Mouse (Mus musculus): Measurements from ENCODE around the gene Cycs. TPM values are rescaled to one million over a fixed set of nuclear protein-coding genes. Genes with fewer than 3 reads are reported as not detected.
A peak's percentile ranks its signal among the peaks of the same experiment; 100 is the strongest.

Gene Cycs
- 219 and 245 TPM in 2 replicates for polyA plus RNA-seq (2012; ENCODE audit: insufficient read depth, insufficient read length, missing spikeins)

DNA sequence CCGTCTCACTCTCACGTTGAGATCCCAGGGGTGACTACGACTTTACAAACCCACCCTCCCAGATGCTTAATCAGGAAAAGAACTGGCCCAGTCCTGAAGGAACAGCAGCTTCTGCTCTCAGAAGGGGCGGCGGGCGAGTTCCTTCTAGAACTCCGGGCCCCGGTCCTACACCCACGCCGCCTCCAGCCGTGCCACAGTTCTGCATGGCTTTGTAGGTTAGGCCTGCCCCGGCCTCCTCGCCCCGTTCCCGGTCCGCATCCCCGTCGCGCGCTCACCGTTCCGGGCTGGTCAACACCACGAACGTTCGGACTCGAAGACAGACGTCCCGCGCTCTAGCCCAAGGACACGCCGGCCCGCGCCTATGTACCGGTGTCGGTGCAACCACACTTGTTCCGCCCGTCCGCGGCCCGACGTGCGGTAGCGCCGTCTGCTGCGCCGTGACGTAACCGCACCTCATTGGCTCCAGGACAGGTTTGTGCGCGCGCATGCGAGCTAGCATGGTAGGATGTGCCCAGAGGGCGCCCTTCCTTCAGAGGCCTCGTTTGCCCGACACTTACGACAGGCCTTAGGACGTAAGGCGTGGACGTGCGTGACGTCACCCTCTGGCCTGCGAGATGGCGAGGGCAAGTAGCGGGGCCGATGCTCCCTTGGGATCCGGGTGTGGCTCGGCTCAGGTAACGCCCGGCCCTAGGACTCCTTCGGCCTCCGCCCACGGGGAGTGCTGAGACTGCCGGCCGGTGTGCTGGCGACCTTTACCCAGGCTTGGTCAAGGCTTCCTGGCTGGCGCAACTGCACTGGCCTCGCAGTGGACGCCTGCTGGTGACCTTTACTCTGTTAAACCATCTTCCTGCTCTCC is at the start of gene Cycs:
Gene Cycs, minus strand, starts transcription at position 398 of the 856 bp plus-strand sequence.
- Histone ChIP-seq H3K4me3 (ENCODE audit: insufficient read depth, low read depth, low read length) (peak within 1 kb of the TSS; percentile 96), H3K27ac (replicated peaks; ENCODE audit: low read depth, low read length) (peak within 1 kb of the TSS; percentile 99), H3K4me1 (ENCODE audit: control insufficient read depth, insufficient read depth, insufficient read length, low read length) (no peaks in the 10 kb centered on the region)

DNA sequence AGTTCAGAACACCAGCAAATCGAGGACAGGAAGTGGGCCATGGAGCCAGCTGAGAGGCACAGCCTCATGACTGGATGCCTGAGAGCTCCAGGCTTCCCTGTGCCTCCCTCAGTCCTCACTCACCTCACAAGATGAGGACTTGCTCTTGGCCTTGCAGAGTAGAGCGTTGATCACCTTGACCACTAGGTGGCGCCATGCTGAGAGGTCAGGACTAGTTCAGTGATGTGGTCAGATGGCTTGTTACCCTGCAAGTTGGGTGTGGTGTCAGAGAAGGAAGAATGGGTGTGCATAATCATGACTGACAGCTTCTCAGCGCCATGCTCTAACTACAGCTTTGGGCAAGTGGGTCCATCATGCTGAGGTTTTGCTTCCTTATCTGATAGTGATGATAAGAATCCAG is 35.3 kb upstream of the Cycs start:
- Histone ChIP-seq H3K27ac (replicated peaks; ENCODE audit: low read depth, low read length) (no peak overlapping the region), H3K4me3 (ENCODE audit: insufficient read depth, low read depth, low read length) (no peak overlapping the region), H3K4me1 (ENCODE audit: control insufficient read depth, insufficient read depth, insufficient read length, low read length) (no peaks in the 10 kb centered on the region)

DNA sequence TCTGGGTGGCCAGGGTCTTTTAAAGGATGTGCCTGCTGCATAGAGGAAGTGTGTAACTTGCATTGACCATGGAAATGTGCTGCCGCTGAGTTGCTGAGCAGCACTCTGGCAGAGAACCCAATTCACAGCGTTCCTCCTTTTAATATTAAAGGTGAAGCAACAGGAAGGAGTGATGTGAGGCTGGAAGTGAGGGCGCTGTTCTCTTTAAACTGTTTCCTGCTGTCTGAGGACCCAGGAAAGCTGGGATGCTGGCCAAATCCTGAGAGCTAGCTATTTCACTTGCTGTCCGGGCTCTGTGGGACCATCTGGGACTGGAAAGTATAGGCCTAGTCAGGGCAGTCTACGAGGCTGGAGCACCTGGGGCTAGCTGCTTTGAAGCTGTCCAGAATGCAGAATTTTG is 32.2 kb upstream of the Cycs start:
- no peak overlapping the region for H3K27ac ChIP-seq (replicated peaks; ENCODE audit: low read depth, low read length)
- no peaks in the 10 kb centered on the region for H3K4me1 ChIP-seq (ENCODE audit: control insufficient read depth, insufficient read depth, insufficient read length, low read length)
- no peak overlapping the region for H3K4me3 ChIP-seq (ENCODE audit: insufficient read depth, low read depth, low read length)

DNA sequence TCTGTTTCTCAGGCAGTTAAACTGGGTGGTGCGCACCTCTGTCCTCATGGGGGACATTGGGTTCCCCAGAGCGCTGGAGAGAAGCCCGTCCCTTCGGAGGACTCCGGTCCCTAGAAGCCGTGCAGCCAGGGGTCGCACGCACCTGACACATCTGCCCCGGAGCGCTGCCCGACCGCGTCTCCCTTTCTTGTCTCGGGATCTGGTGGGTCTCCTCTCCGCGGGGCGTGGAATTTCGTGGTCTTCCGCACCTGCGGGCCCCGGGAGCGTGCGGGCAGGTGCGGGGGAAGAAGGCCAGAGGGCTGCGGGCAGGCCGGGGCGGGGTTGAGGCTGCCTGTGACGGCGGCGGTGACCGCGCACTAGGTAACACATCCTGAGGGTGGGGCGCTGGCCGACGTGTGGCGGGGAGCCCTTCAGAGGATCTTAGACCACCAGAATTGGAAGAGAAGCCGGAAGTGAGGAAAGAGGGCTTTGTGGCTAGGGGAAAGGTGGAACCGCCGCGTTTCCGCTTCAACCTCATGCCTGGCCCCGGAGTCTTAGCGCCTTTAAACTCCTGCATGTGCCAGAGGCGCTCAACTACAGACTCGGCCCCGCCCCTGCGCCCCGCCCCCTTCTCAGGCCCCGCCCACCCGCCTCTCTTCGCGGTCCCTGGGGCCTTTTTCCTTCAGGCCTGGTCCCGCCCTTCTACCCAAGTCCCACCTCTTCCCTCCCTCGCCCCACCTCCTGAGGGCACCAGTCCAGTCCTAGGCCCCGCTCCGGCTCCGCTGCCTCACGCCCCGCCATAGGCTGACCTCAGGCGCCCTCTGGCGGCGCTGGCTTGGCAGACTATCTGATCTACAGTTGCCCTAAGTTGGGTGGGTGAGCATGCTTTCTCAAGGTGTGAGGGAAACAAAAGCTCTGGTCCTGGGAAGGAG is 30.2 kb upstream of the Cycs start, which contains the start of gene 4921507P07Rik:
Gene 4921507P07Rik, minus strand, starts transcription at position 332 of the 911 bp plus-strand sequence.
- Histone ChIP-seq H3K27ac (replicated peaks; ENCODE audit: low read depth, low read length) (peak within 1 kb of the TSS; percentile 23; the same call in 1 of the 2 replicates), H3K4me1 (ENCODE audit: control insufficient read depth, insufficient read depth, insufficient read length, low read length) (no peaks in the 10 kb centered on the region), H3K4me3 (ENCODE audit: insufficient read depth, low read depth, low read length) (peak within 1 kb of the TSS; percentile 69)

DNA sequence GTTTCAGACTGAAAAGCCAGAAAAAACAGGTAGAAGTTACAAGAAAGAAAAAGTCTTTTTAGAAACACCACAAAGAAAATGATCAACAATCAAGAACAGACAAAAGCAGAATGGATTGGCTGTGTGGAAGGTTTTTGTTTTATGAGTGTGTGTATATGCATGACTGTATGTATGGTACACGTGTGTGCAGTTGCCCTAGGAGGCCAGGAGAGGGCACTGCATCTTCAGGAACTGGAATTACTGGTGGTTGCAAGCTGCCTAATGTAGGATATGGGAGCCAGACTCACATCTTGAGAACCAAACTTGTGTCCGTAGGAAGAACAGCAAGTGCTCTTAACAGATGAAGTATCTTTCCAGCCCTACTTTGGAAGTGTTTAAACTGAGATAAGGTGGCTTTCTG is 28.0 kb upstream of the Cycs start:
- Histone ChIP-seq H3K27ac (replicated peaks; ENCODE audit: low read depth, low read length) (no peak overlapping the region), H3K4me1 (ENCODE audit: control insufficient read depth, insufficient read depth, insufficient read length, low read length) (no peaks in the 10 kb centered on the region), H3K4me3 (ENCODE audit: insufficient read depth, low read depth, low read length) (no peak overlapping the region)

DNA sequence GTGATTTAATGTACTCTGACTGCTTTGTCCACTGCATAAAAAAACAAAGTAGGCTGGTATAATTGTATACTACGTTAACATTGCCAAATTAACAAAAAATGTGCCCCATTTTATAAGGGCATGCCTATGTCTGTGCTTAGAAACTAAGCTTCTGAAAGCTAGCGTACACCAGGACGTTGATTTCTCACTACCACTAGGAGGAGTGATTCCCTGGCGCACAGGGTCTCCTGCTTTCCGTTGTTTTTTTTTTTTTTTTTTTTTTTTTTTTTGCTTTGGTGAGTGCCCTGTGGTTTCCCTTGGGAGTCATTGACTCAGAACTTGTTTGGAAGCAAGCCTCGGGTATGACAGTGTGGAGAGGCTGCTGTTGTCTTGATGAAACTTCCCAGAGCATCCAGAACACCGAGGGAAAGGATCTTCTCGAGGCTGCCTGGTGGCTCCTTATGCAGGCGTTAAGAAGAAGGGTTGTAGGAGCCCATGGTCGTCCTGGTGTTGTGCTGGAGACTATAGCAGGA is 27.1 kb upstream of the Cycs start:
- Histone ChIP-seq H3K4me1 (ENCODE audit: control insufficient read depth, insufficient read depth, insufficient read length, low read length) (no peaks in the 10 kb centered on the region), H3K27ac (replicated peaks; ENCODE audit: low read depth, low read length) (no peak overlapping the region), H3K4me3 (ENCODE audit: insufficient read depth, low read depth, low read length) (no peak overlapping the region)

DNA sequence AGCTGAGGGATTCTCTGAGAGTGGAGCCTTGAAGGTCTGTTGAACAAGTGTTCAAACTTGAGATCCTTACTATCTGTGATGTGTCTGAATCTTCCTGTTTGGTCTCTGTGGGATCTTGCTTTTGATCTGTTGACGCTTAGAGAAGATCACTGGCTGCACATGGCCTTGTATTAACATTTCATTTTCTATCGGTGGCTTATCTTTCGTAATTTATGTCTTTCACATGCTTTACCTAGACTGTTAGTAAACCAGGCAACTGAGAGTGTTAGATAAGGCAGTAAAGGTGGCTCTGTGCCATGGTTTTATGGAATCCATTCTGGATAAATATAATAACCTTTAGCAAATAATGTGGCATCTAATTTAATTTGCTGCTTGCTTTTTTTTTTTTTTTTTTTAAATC is 23.9 kb upstream of the Cycs start:
- Histone ChIP-seq H3K4me3 (ENCODE audit: insufficient read depth, low read depth, low read length) (no peak overlapping the region), H3K27ac (replicated peaks; ENCODE audit: low read depth, low read length) (no peak overlapping the region), H3K4me1 (ENCODE audit: control insufficient read depth, insufficient read depth, insufficient read length, low read length) (no peaks in the 10 kb centered on the region)

DNA sequence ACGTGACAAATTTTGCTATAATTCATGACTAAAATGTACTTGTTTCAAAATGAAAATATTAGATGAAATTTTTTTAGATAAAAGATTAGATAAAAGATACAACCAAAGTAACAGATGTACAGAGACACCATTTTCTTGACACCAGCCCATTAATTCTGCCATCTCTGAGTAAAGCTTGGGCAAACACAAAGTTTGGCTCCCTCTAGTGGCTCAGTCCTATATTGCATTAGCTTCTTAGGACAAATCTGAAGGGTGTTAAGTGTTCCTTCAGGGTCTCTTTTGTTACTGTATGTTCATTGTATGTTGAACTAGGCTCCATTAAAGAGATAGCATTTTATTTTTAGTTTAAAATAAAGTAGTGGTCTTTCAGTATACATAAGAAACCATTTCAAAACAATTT is 21.9 kb upstream of the Cycs start:
- no peak overlapping the region for H3K4me3 ChIP-seq (ENCODE audit: insufficient read depth, low read depth, low read length)
- no peaks in the 10 kb centered on the region for H3K4me1 ChIP-seq (ENCODE audit: control insufficient read depth, insufficient read depth, insufficient read length, low read length)
- H3K27ac ChIP-seq (replicated peaks; ENCODE audit: low read depth, low read length): no peak overlapping the region

DNA sequence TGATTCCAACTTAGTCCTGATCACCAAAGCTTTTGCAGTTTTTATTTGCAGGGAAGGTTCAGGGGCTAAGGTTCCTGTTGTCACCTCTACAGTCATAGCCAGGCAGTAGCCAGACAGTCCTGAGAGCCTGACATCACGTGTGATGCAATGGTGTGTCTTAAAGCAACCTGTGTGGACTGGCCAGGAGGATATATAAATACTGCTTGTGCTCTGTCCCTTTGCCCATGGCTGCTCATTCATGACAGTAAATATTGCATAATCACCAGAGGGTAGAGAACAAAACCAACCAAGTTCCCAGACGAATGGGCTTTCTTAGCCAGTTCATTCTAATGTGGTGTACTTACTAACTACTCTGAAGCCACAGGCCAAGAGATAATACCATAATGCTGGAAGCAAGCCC is 21.1 kb upstream of the Cycs start:
- H3K27ac ChIP-seq (replicated peaks; ENCODE audit: low read depth, low read length): no peak overlapping the region
- H3K4me3 ChIP-seq (ENCODE audit: insufficient read depth, low read depth, low read length): no peak overlapping the region
- no peaks in the 10 kb centered on the region for H3K4me1 ChIP-seq (ENCODE audit: control insufficient read depth, insufficient read depth, insufficient read length, low read length)

DNA sequence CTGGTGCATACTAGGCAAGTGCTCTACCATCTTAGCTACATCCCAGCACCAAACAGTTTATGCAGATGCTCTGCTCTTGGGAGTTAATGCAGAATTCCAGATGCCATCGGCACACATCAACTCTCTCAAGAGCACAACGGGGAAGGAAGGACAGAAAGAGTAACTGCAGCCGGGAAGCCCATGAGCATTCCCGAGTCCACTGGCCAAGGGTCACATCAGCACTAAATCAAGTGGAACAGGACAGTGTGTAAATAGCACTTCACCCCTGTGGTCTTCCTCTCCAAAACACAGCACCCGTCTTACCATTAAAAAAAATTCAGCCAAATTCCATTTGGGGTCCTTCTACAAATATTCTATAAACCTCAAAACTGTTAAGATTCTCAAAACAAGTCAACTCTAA is 20.0 kb upstream of the Cycs start:
- H3K4me1 ChIP-seq (ENCODE audit: control insufficient read depth, insufficient read depth, insufficient read length, low read length): no peaks in the 10 kb centered on the region
- H3K4me3 ChIP-seq (ENCODE audit: insufficient read depth, low read depth, low read length): no peak overlapping the region
- no peak overlapping the region for H3K27ac ChIP-seq (replicated peaks; ENCODE audit: low read depth, low read length)

DNA sequence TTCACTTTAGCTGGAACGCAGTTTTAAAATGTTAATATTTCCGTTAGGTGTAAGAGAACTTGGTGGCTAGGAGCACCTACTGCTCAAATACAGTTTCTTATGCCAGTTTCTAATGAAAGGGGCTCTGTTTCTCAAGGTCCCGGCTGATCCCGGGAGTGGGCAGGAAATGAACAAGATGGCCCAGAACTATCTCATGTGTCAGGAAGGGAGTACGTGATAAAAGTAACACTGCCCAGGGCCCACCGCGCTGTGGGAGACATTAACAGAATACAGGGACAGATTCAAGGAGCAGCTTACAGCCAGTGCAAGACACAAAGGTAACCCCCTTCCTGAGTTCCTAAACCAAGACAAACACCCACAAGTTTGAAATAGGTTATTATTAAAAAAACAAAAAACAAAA is 19.4 kb upstream of the Cycs start:
- no peak overlapping the region for H3K27ac ChIP-seq (replicated peaks; ENCODE audit: low read depth, low read length)
- H3K4me3 ChIP-seq (ENCODE audit: insufficient read depth, low read depth, low read length): no peak overlapping the region
- H3K4me1 ChIP-seq (ENCODE audit: control insufficient read depth, insufficient read depth, insufficient read length, low read length): no peaks in the 10 kb centered on the region

DNA sequence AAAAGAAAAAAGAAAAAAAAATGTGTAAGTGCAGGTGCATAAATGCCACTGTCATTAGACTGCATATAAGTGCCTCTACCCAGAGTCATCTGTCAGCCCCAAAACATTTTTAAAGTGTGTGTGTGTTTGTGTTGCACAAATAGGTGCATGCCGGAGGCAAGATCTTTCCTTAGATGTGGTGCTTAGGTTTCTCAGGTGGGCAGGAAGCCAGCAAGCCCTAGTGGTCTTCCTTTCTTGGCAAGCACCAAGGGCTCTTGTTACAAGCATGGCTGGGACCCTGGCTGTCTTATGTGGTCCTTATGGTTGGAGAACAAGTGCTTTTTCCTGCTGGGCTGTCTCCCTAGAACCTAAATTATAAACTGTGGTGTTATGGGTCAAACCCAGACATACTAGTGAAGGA is 5.3 kb upstream of the Cycs start:
- no peak overlapping the region for H3K27ac ChIP-seq (replicated peaks; ENCODE audit: low read depth, low read length)
- no peak overlapping the region for H3K4me3 ChIP-seq (ENCODE audit: insufficient read depth, low read depth, low read length)
- no peaks in the 10 kb centered on the region for H3K4me1 ChIP-seq (ENCODE audit: control insufficient read depth, insufficient read depth, insufficient read length, low read length)

DNA sequence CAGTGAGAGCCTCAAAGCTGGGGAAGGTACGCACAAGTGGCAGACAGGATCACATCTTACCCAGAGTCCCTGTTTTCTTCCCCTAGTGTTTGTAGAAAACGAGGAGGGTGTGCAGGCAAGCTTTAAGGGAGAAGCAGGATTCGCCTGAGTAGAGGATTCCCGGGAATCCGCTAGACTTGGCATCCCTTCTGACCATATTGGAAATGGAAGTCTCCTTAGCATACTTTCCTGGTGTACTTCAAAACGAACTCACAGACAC is 588 bp upstream of the Cycs start:
- H3K27ac ChIP-seq (replicated peaks; ENCODE audit: low read depth, low read length): peak overlapping the region; percentile 95
- no peaks in the 10 kb centered on the region for H3K4me1 ChIP-seq (ENCODE audit: control insufficient read depth, insufficient read depth, insufficient read length, low read length)
- peak overlapping the region; percentile 64 for H3K4me3 ChIP-seq (ENCODE audit: insufficient read depth, low read depth, low read length)

DNA sequence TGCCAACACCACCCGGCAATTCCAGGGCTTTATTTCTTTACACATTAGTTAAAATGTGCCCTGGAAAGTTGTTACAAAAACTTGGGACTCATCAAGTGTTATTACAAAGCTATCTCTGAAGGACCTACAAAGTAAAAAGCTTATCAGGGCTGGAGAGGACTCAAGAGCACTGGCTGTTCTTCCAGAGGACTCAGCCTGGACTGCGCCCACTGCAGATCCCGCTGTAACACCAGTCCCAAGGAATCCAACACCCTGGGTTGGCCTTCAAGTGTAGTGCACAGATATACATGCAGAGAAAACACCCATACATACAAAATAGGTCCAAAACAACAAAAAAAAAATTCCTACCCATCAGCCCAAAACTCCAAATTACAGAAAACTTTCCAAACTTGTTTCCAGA is 2.7 kb downstream of the Cycs start:
- Histone ChIP-seq H3K4me1 (ENCODE audit: control insufficient read depth, insufficient read depth, insufficient read length, low read length) (no peaks in the 10 kb centered on the region), H3K27ac (replicated peaks; ENCODE audit: low read depth, low read length) (no peak overlapping the region), H3K4me3 (ENCODE audit: insufficient read depth, low read depth, low read length) (peak overlapping the region; percentile 21; the same call in 1 of the 2 replicates)

DNA sequence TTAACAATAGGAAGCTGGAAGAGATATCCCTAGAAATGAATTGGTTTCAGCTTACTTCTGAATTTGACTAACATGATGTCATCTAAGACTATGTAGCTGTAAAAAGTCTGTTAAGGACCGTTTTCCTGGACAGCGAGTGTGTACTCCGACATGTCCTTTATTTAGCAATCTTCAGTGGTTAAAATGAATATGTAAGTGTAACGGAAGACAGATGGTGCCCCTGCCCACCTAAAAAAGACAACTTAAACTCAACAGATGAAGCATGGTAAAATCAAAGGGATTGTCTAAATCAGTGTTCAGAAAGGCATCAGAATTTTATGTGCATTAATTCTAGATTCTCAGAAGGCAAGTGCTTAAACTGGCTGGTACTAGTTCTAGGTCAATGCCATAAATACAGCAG is 3.9 kb downstream of the Cycs start:
- no peak overlapping the region for H3K4me3 ChIP-seq (ENCODE audit: insufficient read depth, low read depth, low read length)
- H3K4me1 ChIP-seq (ENCODE audit: control insufficient read depth, insufficient read depth, insufficient read length, low read length): no peaks in the 10 kb centered on the region
- no peak overlapping the region for H3K27ac ChIP-seq (replicated peaks; ENCODE audit: low read depth, low read length)

Data from brown adipose tissue, adult 24 weeks (tissue).